Mouse (Mus musculus) T-helper 2 cell (primary cell): ENCODE results near the gene Sp1.

ENCODE experiments used
- in situ Hi-C: fragments of 300-600 bp; cut with MboI, MseI; formaldehyde crosslinking; loops from one replicate; pipeline ENCODE4 v1.15.1; 2025; ENCODE audit warnings: high pct_unique_total_duplicates

The Sp1 gene

DNA sequence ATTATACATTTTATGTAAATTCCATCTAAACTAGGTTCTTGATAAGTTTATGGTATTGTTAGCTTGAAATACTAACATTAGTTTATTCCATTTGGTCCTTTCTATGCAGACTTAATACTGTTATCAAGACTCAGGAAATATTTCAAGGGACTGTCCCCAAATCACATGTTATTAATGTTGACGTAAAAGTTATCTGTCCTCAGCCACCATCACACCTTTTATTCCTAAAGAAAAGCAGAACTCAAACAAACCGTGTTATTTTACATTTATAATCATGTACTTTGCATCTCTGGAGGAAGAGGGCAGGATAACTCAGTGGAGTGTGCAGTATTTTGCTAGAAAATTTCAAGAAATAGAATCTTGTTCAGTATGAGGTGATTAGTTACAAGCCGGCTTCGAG, 27.2 kb downstream of the Sp1 start:
- in situ Hi-C loops: no loop called here

DNA sequence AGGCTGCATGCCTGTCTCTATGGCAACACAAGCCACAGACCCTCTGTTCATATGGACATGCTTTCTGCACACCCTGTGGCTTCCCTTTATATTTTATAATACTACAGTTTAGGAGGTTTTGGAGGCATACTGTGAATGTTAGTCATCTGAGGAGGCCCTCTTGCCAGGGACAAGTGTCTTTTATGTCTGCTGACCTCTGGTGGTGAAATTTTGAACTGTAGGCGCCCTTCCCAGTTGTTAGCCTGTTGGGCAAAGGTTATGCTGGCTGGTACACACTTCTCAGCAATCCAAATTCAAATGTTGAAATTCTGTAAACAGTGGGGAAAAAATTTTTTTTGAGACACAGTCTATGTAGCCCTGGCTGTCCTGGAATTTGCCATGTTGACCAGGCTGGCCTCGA, 36.5 kb downstream of the Sp1 start:
- in situ Hi-C loops: loop anchor here (5.0 kb wide), 1 partner anchor 55 kb away; no protein-coding TSS in a partner anchor

DNA sequence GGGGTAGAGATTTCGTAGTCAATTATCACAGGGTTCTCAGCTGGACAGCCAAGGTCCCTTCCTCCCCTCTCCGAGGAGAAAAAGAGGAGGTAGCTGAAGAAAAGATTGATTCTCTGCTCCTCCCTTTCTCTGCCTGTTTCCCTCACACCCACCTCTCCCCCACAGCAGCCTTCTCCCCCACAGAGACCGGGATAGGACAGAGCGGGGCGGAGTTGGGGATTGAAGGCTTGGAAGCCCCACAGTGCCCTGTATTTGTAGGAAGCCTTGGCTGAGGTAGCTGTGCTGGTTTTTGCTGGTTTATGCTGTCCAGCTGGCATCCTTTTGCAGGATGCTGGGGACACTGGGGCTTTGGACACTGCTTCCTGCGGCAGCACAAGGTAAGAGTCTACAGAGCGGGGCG, 39.2 kb downstream of the Sp1 start, which contains the start of gene Amhr2:
Gene Amhr2 (plus strand): TSS at position 222 of the 400 bp plus-strand sequence.
- in situ Hi-C loops: no loop called here

DNA sequence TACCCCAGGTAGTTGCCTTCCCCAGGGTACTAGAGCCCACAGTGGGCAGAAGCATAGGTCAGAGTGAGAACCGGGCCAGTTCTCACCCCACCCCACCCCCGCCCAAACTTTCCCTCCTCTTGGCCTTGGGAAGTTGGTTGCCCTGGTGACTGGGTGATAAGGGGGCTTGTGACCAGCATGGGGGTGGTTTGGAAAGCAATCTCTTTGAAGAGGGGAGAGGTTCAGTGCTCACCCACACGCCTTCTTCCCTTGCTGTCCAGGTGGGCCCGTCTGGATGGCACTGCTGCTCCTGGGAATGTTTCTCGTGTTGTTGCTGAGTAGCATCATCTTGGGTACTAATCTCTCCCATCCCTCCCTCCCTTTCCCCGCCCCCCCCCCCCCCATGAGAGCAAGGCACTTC, 40.5 kb downstream of the Sp1 start:
- in situ Hi-C loops: no loop called here

DNA sequence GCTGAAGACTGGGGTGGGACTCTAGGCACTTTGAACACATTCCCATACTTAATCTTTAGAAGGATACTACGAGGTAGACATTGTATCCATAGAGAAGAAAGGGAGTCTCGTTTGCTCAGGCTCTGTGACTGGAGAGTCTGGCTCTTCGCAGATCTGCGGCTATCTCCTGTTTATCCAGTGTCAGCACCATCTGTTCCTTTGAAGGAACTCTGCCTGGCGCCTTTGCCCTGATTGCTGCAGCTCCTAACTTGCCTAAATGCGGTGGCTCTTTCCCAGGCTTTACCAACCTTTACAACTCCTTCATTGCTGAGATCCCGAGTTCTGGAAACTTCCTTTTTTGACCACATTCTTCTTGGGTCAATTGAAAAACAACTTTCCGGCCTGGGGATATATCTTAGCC, 43.4 kb downstream of the Sp1 start:
- in situ Hi-C loops: no loop called here

DNA sequence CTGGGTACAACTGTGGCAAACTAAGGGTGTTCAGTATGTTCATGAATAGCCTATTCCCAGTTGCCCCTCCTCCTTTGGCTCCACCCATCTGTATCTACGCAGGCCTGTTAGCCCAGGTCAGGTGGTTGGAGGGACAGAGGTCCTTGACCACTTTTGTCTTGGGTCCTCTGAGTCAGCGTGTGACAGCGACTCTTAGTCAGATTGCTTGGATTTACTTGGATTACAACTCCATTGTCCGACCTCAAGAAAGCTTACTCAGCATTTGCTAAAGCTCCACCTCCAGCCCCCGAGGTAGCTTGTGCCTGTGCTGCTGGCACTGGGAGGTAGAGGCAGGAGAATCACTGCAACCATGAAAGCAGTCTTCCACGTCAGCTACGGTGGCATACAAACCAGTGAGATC, 45.0 kb downstream of the Sp1 start:
- in situ Hi-C loops: no loop called here

DNA sequence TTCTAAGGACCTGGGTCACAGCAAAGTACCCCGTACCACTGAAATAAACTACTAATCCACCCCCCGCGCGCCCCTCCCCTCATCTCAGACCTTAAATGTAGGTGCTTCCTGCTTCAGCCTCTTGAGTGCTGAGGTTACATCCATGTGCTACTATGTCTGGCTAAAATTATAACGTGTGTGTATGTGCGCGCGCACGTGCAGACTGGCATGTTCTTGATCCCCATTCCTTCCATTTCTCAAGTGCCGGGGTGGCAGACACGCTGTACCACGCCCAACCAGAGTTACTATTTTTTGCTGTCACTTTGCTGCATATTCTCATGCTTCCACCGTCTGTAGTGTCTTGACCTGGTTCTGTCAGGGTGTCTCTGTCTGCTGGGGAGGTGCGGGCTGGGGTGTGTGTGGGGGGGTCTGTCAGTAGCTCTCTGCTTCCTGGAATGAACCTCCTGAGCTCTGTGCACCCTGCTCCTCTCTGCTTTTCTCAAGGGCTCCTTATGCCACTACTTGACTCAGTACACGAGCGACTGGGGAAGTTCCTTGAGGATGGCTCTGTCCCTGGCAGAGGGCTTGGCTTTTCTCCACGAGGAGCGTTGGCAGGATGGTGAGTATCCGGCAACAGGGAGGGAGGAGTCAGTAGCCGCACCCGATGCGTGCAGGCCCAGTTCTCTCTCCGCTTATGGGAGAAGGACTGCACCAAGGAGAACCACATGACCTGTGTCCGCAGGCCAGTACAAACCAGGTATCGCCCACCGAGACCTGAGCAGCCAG, 45.9 kb downstream of the Sp1 start:
- in situ Hi-C loops: no loop called here

- in situ Hi-C loops: no loop called here
These were observed 50.0 kb downstream of the Sp1 start for GRCm38 (mm10) chr15:102455993-102456392.

GRCm38 (mm10) chr15:102458050-102458736, 52.2 kb downstream of the Sp1 start:
- in situ Hi-C loops: no loop called here

- in situ Hi-C loops: no loop called here
These were observed 53.0 kb downstream of the Sp1 start, which contains the start of gene Prr13 for GRCm38 (mm10) chr15:102458904-102459317. TSS of gene Prr13 (plus strand) at chr15:102459028.

GRCm38 (mm10) chr15:102459381-102459780, 53.4 kb downstream of the Sp1 start:
- in situ Hi-C loops: no loop called here

GRCm38 (mm10) chr15:102459847-102460246, 53.9 kb downstream of the Sp1 start:
- in situ Hi-C loops: no loop called here

DNA sequence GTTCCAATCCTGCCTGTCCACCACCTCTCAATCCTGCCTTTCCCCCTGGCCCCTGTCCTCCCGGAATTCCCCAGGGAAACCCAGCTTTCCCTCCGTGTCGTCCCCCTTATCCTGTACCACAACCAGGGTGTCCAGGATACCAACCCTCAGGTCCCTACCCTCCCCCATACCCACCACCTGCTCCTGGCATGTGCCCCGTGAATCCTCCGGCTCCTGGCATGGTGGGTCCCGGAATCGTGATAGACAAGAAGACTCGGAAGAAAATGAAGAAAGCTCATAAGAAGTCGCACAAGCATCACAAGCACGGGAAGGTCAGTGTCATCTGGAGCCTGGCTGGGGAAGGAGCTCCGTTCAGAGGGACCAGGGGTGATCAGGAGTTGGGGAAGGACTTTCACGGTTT, 54.5 kb downstream of the Sp1 start:
- in situ Hi-C loops: no loop called here

DNA sequence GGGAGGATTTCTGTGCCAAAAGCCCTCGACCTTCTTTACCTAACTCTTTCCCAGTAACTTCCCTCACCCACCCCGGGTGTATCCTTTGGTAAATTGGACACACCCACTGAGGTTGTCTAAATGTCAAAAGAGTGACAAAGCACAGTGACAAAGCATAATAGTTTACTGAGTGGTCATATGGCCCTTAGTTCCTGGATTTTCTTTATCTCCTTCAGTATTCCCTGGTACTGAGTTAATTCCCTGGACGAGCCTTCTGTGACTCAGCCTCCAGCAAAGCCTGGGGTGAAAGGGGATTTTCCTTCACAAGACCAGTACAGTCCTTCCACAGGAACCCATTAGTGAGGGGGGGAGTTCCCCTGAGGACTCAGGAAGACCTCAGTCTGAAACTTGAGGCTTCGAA, 55.0 kb downstream of the Sp1 start:
- in situ Hi-C loops: no loop called here

- in situ Hi-C loops: no loop called here
These were observed 55.6 kb downstream of the Sp1 start for GRCm38 (mm10) chr15:102461430-102462075.

GRCm38 (mm10) chr15:102463666-102464065, 57.7 kb downstream of the Sp1 start:
- in situ Hi-C loops: no loop called here

GRCm38 (mm10) chr15:102468675-102469370, 62.9 kb downstream of the Sp1 start:
- in situ Hi-C loops: no loop called here

DNA sequence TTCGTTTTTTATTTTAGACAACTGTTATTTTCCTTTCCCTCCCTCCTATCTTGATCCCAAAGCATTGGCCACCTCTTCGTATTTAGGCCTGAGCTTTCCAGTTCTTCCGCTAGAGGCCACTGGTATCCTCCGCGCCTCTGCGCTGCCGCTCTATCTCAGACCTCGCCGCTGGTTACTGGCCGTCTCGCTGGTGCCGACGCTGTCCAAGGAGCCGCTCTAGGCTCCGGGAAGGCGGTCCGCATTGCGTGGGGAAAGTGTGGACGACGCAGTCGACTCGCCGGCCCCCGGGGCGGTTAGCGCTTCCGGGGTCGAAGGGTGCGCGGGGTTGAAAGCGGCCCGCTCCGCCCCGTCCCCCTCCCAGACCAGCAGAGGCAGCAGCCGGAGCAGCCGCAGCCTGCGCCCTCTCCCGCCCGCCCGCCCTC, 64.3 kb downstream of the Sp1 start, which contains the start of gene Pcbp2:
Gene Pcbp2 (plus strand): TSS at position 357 of the 422 bp plus-strand sequence.
- in situ Hi-C loops: no loop called here

DNA sequence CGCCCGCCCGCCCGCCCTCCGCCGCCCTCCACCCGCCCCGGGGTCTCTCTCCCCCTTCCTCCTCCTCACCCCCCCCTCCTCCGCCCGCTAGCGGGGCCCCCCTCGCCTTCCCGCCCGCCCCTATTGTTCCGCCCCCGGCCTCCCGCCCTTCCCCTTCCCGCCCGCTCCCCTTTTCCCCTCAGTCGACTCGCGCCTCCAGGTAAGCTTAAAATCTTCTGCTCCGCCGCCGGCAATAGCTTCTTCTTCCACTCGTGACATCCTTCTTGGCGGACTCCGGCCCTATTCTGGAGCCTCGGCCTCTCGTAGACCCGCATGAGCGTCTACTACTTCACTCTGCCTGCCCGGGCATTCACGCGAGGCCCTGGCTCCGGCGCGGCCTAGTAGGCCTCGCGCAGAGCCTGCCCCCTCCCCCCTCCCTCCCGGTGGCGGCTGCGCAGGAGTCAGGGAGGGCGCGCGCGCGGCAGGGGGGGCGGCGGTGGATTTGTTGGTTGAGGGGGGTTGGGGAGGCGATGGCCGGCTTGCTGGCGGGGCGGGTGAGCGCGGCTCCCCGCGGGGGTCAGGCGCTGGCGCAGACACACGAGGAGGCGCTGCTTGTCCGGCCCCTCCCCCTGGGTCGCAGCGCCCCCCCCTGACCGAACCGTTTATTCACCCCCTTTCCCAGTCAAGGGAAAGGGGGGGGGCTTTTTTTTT, 64.8 kb downstream of the Sp1 start:
- in situ Hi-C loops: no loop called here

GRCm38 (mm10) chr15:102471295-102471645, 65.3 kb downstream of the Sp1 start:
- in situ Hi-C loops: no loop called here

GRCm38 (mm10) chr15:102471727-102472126, 65.8 kb downstream of the Sp1 start:
- in situ Hi-C loops: no loop called here
